Mouse (Mus musculus) ES-E14 (cell line): ENCODE measurements at regions not wholly inside any gene's neighbourhood (a gene's known extent, or its start where the extent isn't known, plus 50 kb on each side); places are given as distances from the start of the nearest gene placed in this dataset.

Experiments used
- CHD2 ChIP-seq: IDR thresholded peaks from 2 replicates; pipeline ENCODE4 v1.6.1; 2014; ENCODE audit warnings: mild to moderate bottlenecking, low read depth, low read length, inconsistent platforms
- ZC3H11A ChIP-seq: IDR thresholded peaks from 2 replicates; pipeline ENCODE4 v1.6.1; 2012; ENCODE audit warnings: low read depth, mild to moderate bottlenecking, inconsistent platforms, low read length, borderline replicate concordance

- TF ChIP-seq CHD2 (no peak), ZC3H11A (no peak)
Observed at GRCm38 (mm10) chr4:75562480-75562879, 284.4 kb upstream of the Dmac1 start.
